Mouse (Mus musculus) small intestine, adult 2 months (tissue): Measurements from ENCODE around the gene Baz2b. TPM values are rescaled to one million over a fixed set of nuclear protein-coding genes. Genes with fewer than 3 reads are reported as not detected.

ENCODE experiments used
- H3K27ac ChIP-seq: fragments of 200-500 bp; 2 replicates; pipeline ENCODE4 v1.5.1; 2012; ENCODE audit warnings: low read depth, low read length, control low read depth, inconsistent platforms; ENCODE audit not compliant: insufficient read depth
- H3K27me3 ChIP-seq: fragments of 200-500 bp; 2 replicates; pipeline ENCODE4 v1.6.1; 2012; ENCODE audit warnings: mild to moderate bottlenecking, moderate library complexity, low read length, inconsistent platforms; ENCODE audit not compliant: control insufficient read depth, insufficient read depth
- H3K36me3 ChIP-seq: fragments of 200-500 bp; 2 replicates; pipeline ENCODE4 v1.6.1; 2012; ENCODE audit warnings: mild to moderate bottlenecking, low read length, control low read depth, inconsistent platforms; ENCODE audit not compliant: control insufficient read depth, insufficient read depth
- H3K4me1 ChIP-seq: fragments of 200-500 bp; 2 replicates; pipeline ENCODE4 v1.6.1; 2012; ENCODE audit warnings: low read length, inconsistent platforms, mixed read lengths; ENCODE audit not compliant: control insufficient read depth, insufficient read depth, insufficient read length
- H3K4me3 ChIP-seq: fragments of 200-500 bp; 2 replicates; pipeline ENCODE4 v1.5.1; 2012; ENCODE audit warnings: low read depth, mild to moderate bottlenecking, control low read depth, inconsistent platforms, low read length, moderate library complexity
- CTCF ChIP-seq: fragments of 200-500 bp; IDR thresholded peaks from 2 replicates; pipeline ENCODE4 v1.5.1; 2012; ENCODE audit warnings: low read depth, mild to moderate bottlenecking, control low read depth, inconsistent platforms, low read length, moderate library complexity, mixed read lengths; ENCODE audit not compliant: insufficient replicate concordance, insufficient read length; ENCODE audit errors: extremely low read depth
- POLR2A ChIP-seq: fragments of 200-500 bp; IDR thresholded peaks from 2 replicates; pipeline ENCODE4 v1.6.1; 2012; ENCODE audit warnings: low read depth, mild to moderate bottlenecking, control low read depth, inconsistent platforms, low read length, moderate library complexity
- WGBS: fragments of 180-500 bp; shearing (Covaris S2); methylation state at CpG from one replicate; pipeline ENCODE4 v1.1.7; 2018; 5-methylcytosine and 5-hydroxymethylcytosine counted together
- polyA plus RNA-seq: library from polyadenylated mRNA; depleted of rRNA; stranded (reverse); fragments of >200 nt; gene quantifications from 2 replicates; pipeline ENCODE4 v1.2.3, GENCODE M21; 2012

The Baz2b gene
- polyA plus RNA-seq, 1 experiment, result 9.9 TPM

GRCm38 (mm10) chr2:60090280-60090679, 119.4 kb downstream of the Baz2b start:
- Histone ChIP-seq H3K4me1 (peaks cover 3% of the 10 kb centered on the region; the same call in 1 of the 2 replicates), H3K36me3 (0 out of 2 replicates have a peak, but pooled peaks cover 1% of the 10 kb centered on the region), H3K27me3 (no peaks in the 10 kb centered on the region), H3K27ac (no peak overlapping the region), H3K4me3 (no peak overlapping the region)
- 29% methylated on average over 6 of the region's 6 CpGs for WGBS
- no peak for TF ChIP-seq CTCF
- TF ChIP-seq POLR2A, result no peak

GRCm38 (mm10) chr2:60089528-60090247, 120.0 kb downstream of the Baz2b start:
- TF ChIP-seq POLR2A (no peak), CTCF (no peak)
- 49% methylated on average over 15 of the region's 15 CpGs for WGBS
- H3K27ac ChIP-seq, result no peak overlapping the region
- no peaks in the 10 kb centered on the region for H3K27me3 ChIP-seq
- 0 out of 2 replicates have a peak, but pooled peaks cover 1% of the 10 kb centered on the region for H3K36me3 ChIP-seq
- no peak overlapping the region for H3K4me3 ChIP-seq
- peaks cover 3% of the 10 kb centered on the region; the same call in 1 of the 2 replicates for H3K4me1 ChIP-seq

GRCm38 (mm10) chr2:60088785-60089527, 120.7 kb downstream of the Baz2b start:
- WGBS, result 83% methylated on average over 14 of the region's 14 CpGs
- no peak for TF ChIP-seq POLR2A
- no peak for TF ChIP-seq CTCF
- no peaks in the 10 kb centered on the region for H3K27me3 ChIP-seq
- no peak overlapping the region for H3K4me3 ChIP-seq
- 0 out of 2 replicates have a peak, but pooled peaks cover 1% of the 10 kb centered on the region for H3K36me3 ChIP-seq
- H3K27ac ChIP-seq, result no peak overlapping the region
- peaks cover 3% of the 10 kb centered on the region; the same call in 1 of the 2 replicates for H3K4me1 ChIP-seq

- Histone ChIP-seq H3K36me3 (0 out of 2 replicates have a peak, but pooled peaks cover 1% of the 10 kb centered on the region), H3K4me1 (peaks cover 3% of the 10 kb centered on the region; the same call in 1 of the 2 replicates), H3K4me3 (no peak overlapping the region), H3K27me3 (no peaks in the 10 kb centered on the region), H3K27ac (no peak overlapping the region)
- WGBS, result 72% methylated on average over 8 of the region's 8 CpGs
- TF ChIP-seq POLR2A, result no peak
- TF ChIP-seq CTCF, result no peak
Observed at GRCm38 (mm10) chr2:60086197-60086903, 123.3 kb downstream of the Baz2b start.

GRCm38 (mm10) chr2:60084823-60085222, 124.8 kb downstream of the Baz2b start:
- no peaks in the 10 kb centered on the region for H3K4me1 ChIP-seq
- no peaks in the 10 kb centered on the region for H3K27me3 ChIP-seq
- no peak overlapping the region for H3K4me3 ChIP-seq
- H3K36me3 ChIP-seq, result 0 out of 2 replicates have a peak, but pooled peaks cover 1% of the 10 kb centered on the region
- H3K27ac ChIP-seq, result no peak overlapping the region
- WGBS, result 96% methylated on average over 1 of the region's 1 CpGs
- TF ChIP-seq POLR2A, result no peak
- TF ChIP-seq CTCF, result no peak

- H3K36me3 ChIP-seq, result 0 out of 2 replicates have a peak, but pooled peaks cover 1% of the 10 kb centered on the region
- no peak overlapping the region for H3K4me3 ChIP-seq
- no peak overlapping the region for H3K27ac ChIP-seq
- TF ChIP-seq POLR2A (no peak), CTCF (no peak)
- WGBS, result 63% methylated on average over 7 of the region's 7 CpGs
- no peaks in the 10 kb centered on the region for H3K4me1 ChIP-seq
- no peaks in the 10 kb centered on the region for H3K27me3 ChIP-seq
Observed at GRCm38 (mm10) chr2:60082984-60083636, 126.5 kb downstream of the Baz2b start.
